Mouse (Mus musculus): ENCODE results near the gene Tnfsf9.
A peak's percentile ranks its signal among the peaks of the same experiment; 100 is the strongest.

GRCm38 (mm10) chr17:57060231-57060801, 44.8 kb upstream of the Tnfsf9 start:
- TF ChIP-seq GATA1 (IDR thresholded peaks at IDR 0.05; ENCODE audit: borderline replicate concordance, low read length) (0 out of 3 replicates have a peak, but pooled peaks have one; percentile 20), FLI1 (IDR thresholded peaks at IDR 0.05; ENCODE audit: low read length) (no peak)

Measured in megakaryocyte, embryonic 14.5 days (primary cell).